Mouse (Mus musculus) liver, adult 2 months (tissue): ENCODE data around the gene Flywch2. TPM values are rescaled to one million over a fixed set of nuclear protein-coding genes. Genes with fewer than 3 reads are reported as not detected.

Experiments used
- DNase-seq: peaks from one replicate; pipeline ENCODE4 v3.0.0-alpha.2; 2011; ENCODE audit warnings: low read depth, low spot score; ENCODE audit errors: extremely low read depth
- H3K27ac ChIP-seq: fragments of 200-500 bp; replicated peaks from 2 replicates; pipeline ENCODE4 v1.5.1; 2012; ENCODE audit warnings: low read depth, mild to moderate bottlenecking, control low read depth, inconsistent platforms, low read length; ENCODE audit not compliant: insufficient read depth
- H3K27me3 ChIP-seq: fragments of 200-500 bp; 2 replicates; pipeline ENCODE4 v1.6.1; 2012; ENCODE audit warnings: mild to moderate bottlenecking, moderate library complexity, low read length, inconsistent platforms; ENCODE audit not compliant: control insufficient read depth, insufficient read depth
- H3K36me3 ChIP-seq: fragments of 200-500 bp; 2 replicates; pipeline ENCODE4 v1.6.1; 2012; ENCODE audit warnings: low read length, inconsistent platforms; ENCODE audit not compliant: control insufficient read depth, insufficient read depth
- H3K4me1 ChIP-seq: fragments of 200-500 bp; 2 replicates; pipeline ENCODE4 v1.6.1; 2011; ENCODE audit warnings: low read length; ENCODE audit not compliant: control insufficient read depth, insufficient read depth
- H3K4me3 ChIP-seq: fragments of 200-500 bp; 2 replicates; pipeline ENCODE4 v1.5.1; 2011; ENCODE audit warnings: low read depth, mild to moderate bottlenecking, control low read depth, low read length, moderate library complexity; ENCODE audit not compliant: insufficient read depth
- H3K79me2 ChIP-seq: fragments of 200-500 bp; 2 replicates; pipeline ENCODE4 v1.6.1; 2012; ENCODE audit warnings: inconsistent platforms, mild to moderate bottlenecking, low read length, moderate library complexity; ENCODE audit not compliant: control insufficient read depth, insufficient read depth
- H3K9ac ChIP-seq: fragments of 200-500 bp; 2 replicates; pipeline ENCODE4 v1.6.1; 2012; ENCODE audit warnings: low read depth, mild to moderate bottlenecking, control low read depth, inconsistent platforms, low read length
- CTCF ChIP-seq: fragments of 200-500 bp; IDR thresholded peaks from 2 replicates; pipeline ENCODE4 v1.5.1; 2011; ENCODE audit warnings: low read depth, low read length, control low read depth
- POLR2A ChIP-seq: fragments of 200-500 bp; IDR thresholded peaks from 2 replicates; pipeline ENCODE4 v1.6.1; 2011; ENCODE audit warnings: low read length, control low read depth; ENCODE audit not compliant: insufficient read depth; ENCODE audit errors: extremely low read depth
- WGBS: fragments of 180-500 bp; shearing (Covaris S2); methylation state at CpG from one replicate; pipeline ENCODE4 v1.1.7; 2018; 5-methylcytosine and 5-hydroxymethylcytosine counted together
- polyA plus RNA-seq: library from polyadenylated mRNA; depleted of rRNA; stranded (reverse); fragments of >200 nt; gene quantifications from 2 replicates; pipeline ENCODE4 v1.2.3, GENCODE M21; 2012
- total RNA-seq: library from RNA; depleted of rRNA; stranded (reverse); fragments of >200 nt; gene quantifications from 2 replicates; pipeline ENCODE4 v1.2.3, GENCODE M21; 2014

The Flywch2 gene
- total and polyA plus RNA-seq, 2 experiments = 1.5 to 2.6 TPM

- 12% methylated on average over 44 of the region's 44 CpGs for WGBS
- H3K4me3 ChIP-seq = peak overlapping the region; percentile 25; the same call in 1 of the 2 replicates
- no peak overlapping the region for H3K27ac ChIP-seq
- no peak for DNase-seq
- TF ChIP-seq POLR2A (no peak), CTCF (no peak)
- peaks cover 35% of the 10 kb centered on the region for H3K27me3 ChIP-seq
- no peak overlapping the region for H3K9ac ChIP-seq
- H3K4me1 ChIP-seq = peaks cover 2% of the 10 kb centered on the region; the same call in 1 of the 2 replicates
- no peaks in the 10 kb centered on the region for H3K36me3 ChIP-seq
- no peaks in the 10 kb centered on the region for H3K79me2 ChIP-seq
Measured at GRCm38 (mm10) chr17:23742210-23742793, 43.6 kb downstream of the Flywch2 start.

- Histone ChIP-seq H3K79me2 (no peaks in the 10 kb centered on the region), H3K4me3 (no peak overlapping the region), H3K36me3 (no peaks in the 10 kb centered on the region), H3K27ac (no peak overlapping the region), H3K27me3 (peaks cover 35% of the 10 kb centered on the region), H3K4me1 (peaks cover 2% of the 10 kb centered on the region; the same call in 1 of the 2 replicates), H3K9ac (no peak overlapping the region)
- TF ChIP-seq POLR2A = no peak
- no peak for TF ChIP-seq CTCF
- DNase-seq = no peak
- WGBS = 44% methylated on average over 38 of the region's 38 CpGs
Measured at GRCm38 (mm10) chr17:23741359-23742209, 44.3 kb downstream of the Flywch2 start.

GRCm38 (mm10) chr17:23740598-23741021 is 45.3 kb downstream of the Flywch2 start, which contains the start of gene Paqr4:
Gene Paqr4 (minus strand): TSS chr17:23740867.
- TF ChIP-seq POLR2A (no peak), CTCF (no peak)
- peaks cover 27% of the 10 kb centered on the region for H3K27me3 ChIP-seq

GRCm38 (mm10) chr17:23740136-23740584 is 45.7 kb downstream of the Flywch2 start:
- Histone ChIP-seq H3K79me2 (no peaks in the 10 kb centered on the region), H3K27me3 (peaks cover 23% of the 10 kb centered on the region), H3K27ac (no peak overlapping the region), H3K4me1 (peaks cover 2% of the 10 kb centered on the region; the same call in 1 of the 2 replicates), H3K9ac (peak overlapping the region; percentile 66), H3K4me3 (peak overlapping the region; percentile 67), H3K36me3 (no peaks in the 10 kb centered on the region)
- TF ChIP-seq POLR2A (0 out of 2 replicates have a peak, but pooled peaks have one; percentile 36), CTCF (no peak)
- DNase-seq = peak; percentile 48
- WGBS = under 1% methylated on average over 46 of the region's 46 CpGs

More at GRCm38 (mm10) chr17:23740598-23741021, 45.3 kb downstream of the Flywch2 start, which contains the start of gene Paqr4:
- H3K9ac ChIP-seq = peak within 1 kb of the TSS; percentile 66
- H3K4me1 ChIP-seq = peaks cover 2% of the 10 kb centered on the region; the same call in 1 of the 2 replicates
- H3K27ac ChIP-seq = no peak within 1 kb of the TSS
- H3K36me3 ChIP-seq = no peaks in the 10 kb centered on the region
- 12% methylated on average over 13 of the region's 13 CpGs for WGBS
- no peaks in the 10 kb centered on the region for H3K79me2 ChIP-seq
- peak within 1 kb of the TSS; percentile 67 for H3K4me3 ChIP-seq
- no peak for DNase-seq

GRCm38 (mm10) chr17:23739202-23740135 is 46.4 kb downstream of the Flywch2 start:
- WGBS = 11% methylated on average over 48 of the region's 48 CpGs
- H3K27ac ChIP-seq = no peak overlapping the region

More at GRCm38 (mm10) chr17:23739202-23740135, 46.4 kb downstream of the Flywch2 start:
- no peak for DNase-seq
- H3K79me2 ChIP-seq = no peaks in the 10 kb centered on the region
- TF ChIP-seq CTCF = no peak
- TF ChIP-seq POLR2A = no peak
- H3K4me1 ChIP-seq = peaks cover 2% of the 10 kb centered on the region; the same call in 1 of the 2 replicates
- peak overlapping the region; percentile 66 for H3K9ac ChIP-seq
- H3K27me3 ChIP-seq = peaks cover 16% of the 10 kb centered on the region
- peak overlapping the region; percentile 67 for H3K4me3 ChIP-seq
- H3K36me3 ChIP-seq = no peaks in the 10 kb centered on the region
